Mouse (Mus musculus): ENCODE measurements around the gene Vmn2r70. TPM values are rescaled to one million over a fixed set of nuclear protein-coding genes. Genes with fewer than 3 reads are reported as not detected.

The Vmn2r70 gene
- total RNA-seq (2021) = not detected
- long read RNA-seq, experiment 1 = 0 reads
- long read RNA-seq, experiment 2 = 0 reads

DNA sequence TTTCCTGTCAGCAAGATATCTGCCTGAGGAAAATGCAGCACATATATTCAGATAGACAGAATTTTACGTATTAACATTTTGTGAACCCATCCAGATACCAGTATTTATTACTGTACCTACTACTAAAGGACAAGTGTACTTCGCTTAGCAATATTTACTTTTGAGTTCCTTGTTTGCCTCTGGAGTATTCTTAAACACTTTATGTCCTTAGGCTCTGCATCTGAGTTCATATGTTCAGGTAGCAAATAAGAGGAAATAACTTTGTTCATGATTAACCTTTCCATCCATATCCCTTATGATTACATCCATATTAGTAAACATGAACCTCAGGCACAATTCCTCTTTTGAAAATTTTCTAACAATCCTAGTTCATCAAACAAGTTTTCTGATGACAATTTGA, at the start of gene Vmn2r70:
Gene Vmn2r70 (minus strand): TSS at position 101 of the 400 bp plus-strand sequence.
- DNase-seq (ENCODE audit: low spot score) = no peak

DNA sequence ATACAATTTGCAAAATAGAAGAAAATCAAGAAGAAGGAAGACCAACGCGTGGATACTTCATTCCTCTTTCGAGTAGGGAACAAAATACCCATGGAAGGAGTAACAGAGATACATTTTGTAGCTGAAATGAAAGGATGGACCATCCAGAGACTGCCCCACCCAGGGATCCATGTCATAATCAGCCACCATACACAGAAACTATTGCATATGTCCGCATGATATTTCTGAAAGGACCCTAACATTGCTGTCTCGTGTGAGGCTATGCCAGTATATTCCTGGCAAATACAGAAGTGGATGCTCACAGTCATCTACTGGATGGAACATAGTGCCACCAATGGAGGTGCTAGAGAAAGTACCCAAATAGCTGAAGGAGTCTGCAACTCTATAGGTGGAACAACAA, 6.2 kb downstream of the Vmn2r70 start, which contains the start of gene Vmn2r71:
Gene Vmn2r71 (plus strand): TSS at position 301 of the 400 bp plus-strand sequence.
- DNase-seq (ENCODE audit: low spot score) = no peak

DNA sequence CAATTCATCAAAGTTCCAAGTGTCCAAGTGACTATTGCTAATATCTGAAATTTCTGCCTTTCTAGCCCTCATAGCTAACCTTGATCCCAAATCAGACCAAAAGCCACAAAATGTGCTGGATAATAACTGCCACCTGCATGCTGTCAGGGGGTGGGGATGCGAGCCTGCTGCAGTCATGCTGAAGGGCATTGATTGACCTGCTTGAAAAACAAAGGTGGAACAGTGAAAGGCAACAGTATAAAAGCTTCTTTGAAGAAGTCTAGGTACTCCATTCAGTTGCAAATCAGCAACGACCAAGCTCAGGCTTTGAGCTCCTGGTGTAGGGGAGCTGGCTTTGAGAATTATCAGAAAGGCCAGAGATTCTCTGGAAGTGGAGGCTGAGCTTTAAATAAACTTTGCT, 25.9 kb downstream of the Vmn2r70 start:
- DNase-seq (ENCODE audit: low spot score) = no peak

GRCm38 (mm10) chr7:85542108-85542507, 26.9 kb downstream of the Vmn2r70 start:
- no peak for DNase-seq (ENCODE audit: low spot score)

Other genes starting within 250 kb of the Vmn2r70 start
- not detected for gene Vmn2r69, start 153.3 kb downstream of the Vmn2r70 start, total RNA-seq (2021)
- not detected for gene Vmn2r71, start 6.1 kb downstream of the Vmn2r70 start, total RNA-seq (2021)
- not detected for gene Vmn2r72, start 185.9 kb upstream of the Vmn2r70 start, total RNA-seq (2021)

Measured in gastrocnemius, adult 18-20 months (tissue).